Mouse (Mus musculus): Measurements from ENCODE around the gene Nfib.
A peak's percentile ranks its signal among the peaks of the same experiment; 100 is the strongest.

The Nfib gene

DNA sequence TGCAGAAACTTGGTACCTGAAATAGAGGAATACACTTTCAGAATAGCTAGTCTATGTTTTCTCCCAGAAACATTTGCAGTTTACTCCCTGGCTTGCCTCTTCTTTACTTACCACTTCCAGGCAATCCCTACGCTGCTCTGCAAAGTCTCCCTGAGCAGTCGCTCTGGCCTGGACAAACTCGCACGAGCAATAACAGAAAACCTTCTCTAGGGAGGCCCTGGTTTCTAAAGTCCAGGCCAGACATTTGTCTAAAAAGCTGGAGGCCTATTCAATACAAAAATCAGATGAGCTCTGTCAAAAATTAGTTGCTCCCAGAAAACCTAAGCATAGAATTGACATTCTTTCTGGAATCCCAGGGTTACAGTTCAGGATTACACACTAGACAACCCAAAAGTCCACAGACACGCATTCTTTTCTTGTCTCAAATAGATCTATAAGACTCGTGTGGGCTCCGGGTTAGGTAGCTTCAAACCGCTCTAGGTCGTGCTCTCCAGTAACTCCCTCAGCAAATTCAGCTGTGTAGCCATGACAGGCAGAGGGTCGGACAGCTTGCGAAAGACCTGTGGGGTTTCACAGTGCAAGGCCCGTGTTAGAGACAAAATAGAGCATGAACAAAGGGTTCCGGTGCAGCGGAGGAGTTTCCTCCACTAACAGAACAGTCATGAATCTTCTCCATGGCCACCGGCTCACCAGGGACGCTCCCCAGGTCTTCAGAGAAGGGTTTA lies 118.2 kb downstream of the Nfib start:
- no peak for DNase-seq

GRCm38 (mm10) chr4:82586637-82587036 lies 118.9 kb downstream of the Nfib start:
- DNase-seq = no peak

GRCm38 (mm10) chr4:82585536-82585935 lies 120.0 kb downstream of the Nfib start:
- no peak for DNase-seq

DNA sequence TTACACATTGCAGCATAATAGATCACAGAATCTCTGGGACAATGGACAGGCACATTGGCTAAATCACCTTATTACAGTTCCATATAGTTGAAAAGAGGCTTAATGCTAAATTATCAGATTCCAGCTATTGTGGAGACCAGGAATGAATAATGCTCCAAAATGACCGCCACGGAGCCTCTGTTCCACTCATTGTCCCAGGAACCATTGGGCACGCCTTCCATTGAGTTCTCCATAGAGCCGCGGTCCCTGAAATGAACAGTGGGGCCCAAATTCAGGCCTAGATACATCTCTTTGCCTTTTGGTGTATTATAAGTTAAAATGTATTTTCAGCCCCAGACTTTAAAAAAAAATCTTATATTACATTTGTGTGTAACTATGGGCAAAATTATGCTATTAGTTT lies 120.5 kb downstream of the Nfib start:
- DNase-seq = no peak

- DNase-seq = no peak
Observed at GRCm38 (mm10) chr4:82584548-82584947, 121.0 kb downstream of the Nfib start.

DNA sequence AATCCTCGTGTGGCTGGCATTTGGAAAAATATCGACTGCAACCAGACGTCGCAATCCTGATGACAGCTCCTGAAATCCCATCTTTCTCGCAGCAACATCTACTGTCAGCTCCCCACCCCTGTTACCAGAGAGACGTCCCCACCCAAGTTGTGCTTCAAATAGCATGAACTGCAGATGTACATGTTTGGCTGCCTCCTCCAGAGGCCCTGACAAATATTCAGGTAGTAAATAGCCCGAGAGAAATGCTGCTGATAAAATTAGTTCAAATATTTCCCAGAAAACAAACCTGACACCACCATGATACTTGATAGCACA lies 132.3 kb downstream of the Nfib start:
- no peak for DNase-seq

GRCm38 (mm10) chr4:82572410-82573290 lies 132.9 kb downstream of the Nfib start:
- DNase-seq = no peak

GRCm38 (mm10) chr4:82558816-82559215 lies 146.7 kb downstream of the Nfib start:
- DNase-seq = no peak

GRCm38 (mm10) chr4:82555673-82556171 lies 149.8 kb downstream of the Nfib start:
- DNase-seq = no peak

DNA sequence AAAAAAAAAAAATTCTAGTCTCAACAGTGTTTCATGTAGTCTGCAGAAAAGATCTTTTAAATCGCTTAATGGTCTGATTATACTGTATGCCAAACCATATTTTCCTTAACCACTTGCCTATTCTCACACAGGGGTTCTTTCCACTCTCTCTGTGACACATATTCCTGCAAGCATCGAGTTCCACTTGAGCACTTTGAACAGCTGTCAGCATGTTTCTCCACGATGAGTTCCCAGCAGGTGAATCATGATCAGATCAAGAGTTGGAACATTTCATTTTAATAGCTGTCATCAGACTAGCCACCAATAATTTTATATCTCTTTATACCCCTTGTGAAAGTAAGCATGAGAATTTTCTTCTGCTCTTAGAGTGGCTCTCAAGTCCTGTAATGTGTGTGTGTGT lies 151.9 kb downstream of the Nfib start:
- no peak for DNase-seq

DNA sequence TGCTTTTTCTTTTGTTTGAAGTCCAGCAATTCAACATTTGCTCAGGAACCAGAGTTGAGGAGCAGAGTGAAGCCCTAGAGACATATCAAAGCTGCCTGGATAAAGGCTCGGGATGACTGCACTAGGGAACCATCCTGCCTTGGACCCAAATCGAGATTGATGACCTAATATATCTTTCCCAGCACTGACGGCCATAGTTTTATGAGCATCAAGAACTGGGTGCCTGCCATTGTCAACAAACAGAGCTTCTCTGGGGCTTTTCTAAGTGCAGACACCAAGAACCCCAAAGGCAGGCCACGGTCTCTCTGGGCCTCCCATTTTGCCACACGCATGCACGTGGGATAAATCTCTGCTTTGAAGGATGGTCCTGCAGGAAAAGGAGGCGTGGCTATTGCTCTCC lies 153.3 kb downstream of the Nfib start:
- no peak for DNase-seq

- no peak for DNase-seq
Observed at GRCm38 (mm10) chr4:82549762-82550380, 155.7 kb downstream of the Nfib start.

- DNase-seq = no peak
Observed at GRCm38 (mm10) chr4:82548247-82548646, 157.3 kb downstream of the Nfib start.

GRCm38 (mm10) chr4:82543936-82544335 lies 161.6 kb downstream of the Nfib start:
- DNase-seq = no peak

GRCm38 (mm10) chr4:82543398-82543740 lies 162.2 kb downstream of the Nfib start:
- no peak for DNase-seq

DNA sequence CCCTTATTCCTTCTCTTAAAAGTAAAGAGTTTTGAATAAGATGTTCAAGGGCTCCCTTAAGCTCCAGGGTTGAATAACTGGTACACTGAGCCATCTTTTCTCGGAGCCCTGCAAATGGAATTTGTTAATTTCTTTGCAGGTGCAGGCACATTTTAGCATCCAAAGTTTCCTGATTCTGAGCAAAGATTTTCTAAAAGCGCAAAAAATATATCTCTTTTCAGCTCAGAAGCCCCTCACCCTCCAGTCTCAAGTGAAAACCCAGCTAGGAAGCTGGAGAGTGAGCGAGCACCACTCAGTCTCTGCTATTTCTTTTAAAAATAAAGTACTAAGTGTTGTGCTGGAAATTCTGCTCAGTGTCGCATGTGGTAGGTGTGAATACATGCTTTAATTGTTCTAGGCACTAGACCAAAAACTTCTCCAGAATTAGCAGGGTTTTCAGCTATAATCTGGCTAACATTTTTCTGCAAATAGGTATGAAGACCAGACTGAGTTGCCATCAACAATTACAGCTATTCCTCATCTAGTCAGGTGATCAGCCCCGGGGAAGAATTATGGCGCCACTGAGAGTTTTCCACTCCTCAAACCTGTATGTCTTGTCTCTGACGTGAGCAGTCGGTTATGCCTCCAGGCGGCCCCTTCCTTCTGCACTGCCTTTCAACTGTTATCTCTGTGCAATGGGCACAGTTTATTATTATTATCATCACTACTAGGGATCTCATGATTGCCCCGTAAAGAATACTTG lies 162.7 kb downstream of the Nfib start:
- DNase-seq = no peak

GRCm38 (mm10) chr4:82541894-82542510 lies 163.5 kb downstream of the Nfib start:
- peak; percentile 92 for DNase-seq

- no peak for DNase-seq
Observed at GRCm38 (mm10) chr4:82540466-82540990, 165.0 kb downstream of the Nfib start.

GRCm38 (mm10) chr4:82540048-82540410 lies 165.5 kb downstream of the Nfib start:
- DNase-seq = no peak

DNA sequence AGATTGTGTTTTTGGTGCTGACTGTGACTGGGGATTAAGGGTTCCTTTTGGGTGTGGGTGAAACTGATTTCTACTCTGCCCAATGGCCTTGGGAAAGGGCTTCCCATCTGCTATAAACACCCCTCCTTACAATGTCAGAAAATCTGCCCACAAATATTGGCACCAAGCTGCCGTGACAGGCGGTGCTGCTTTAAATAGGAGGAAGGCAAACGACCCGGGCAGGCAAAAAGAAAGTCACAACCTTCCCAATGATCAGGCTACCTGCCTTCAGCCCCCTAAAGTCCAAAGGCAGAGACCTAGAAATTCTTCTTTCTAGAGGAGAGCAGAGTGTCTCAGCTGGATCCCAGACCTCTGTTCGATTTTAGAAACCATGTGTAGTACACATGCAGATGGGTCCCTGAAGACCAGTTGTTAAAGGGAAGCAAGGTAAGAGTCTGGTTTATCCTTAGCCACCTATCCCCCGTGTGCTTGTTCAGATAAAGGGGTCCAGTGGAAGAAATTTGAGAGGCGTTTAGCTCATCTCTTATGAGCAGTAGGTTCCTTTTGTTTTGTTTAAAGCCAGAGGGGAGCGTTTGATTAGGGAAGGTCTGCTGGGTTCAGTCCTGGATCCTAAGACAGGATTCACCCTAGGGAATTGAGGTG lies 166.0 kb downstream of the Nfib start:
- no peak for DNase-seq

DNA sequence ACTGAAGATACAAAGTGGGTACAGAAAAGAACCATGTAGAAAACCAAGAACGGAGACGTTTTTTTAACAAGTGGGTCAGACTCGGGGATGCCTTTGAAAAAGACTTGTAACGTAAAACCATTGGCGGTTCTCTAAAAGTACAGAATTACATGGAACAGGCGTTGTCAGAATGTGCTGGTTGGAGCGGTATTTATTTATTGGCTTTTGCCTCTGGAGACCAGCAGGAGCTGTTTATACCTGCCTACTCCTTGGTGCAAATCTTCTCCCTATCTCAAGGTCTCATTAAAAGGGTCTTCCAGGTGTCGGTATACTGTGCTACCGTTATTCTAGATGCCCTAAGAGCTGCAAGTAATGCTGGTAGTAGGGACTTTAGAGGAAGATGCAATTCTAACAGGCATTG lies 166.7 kb downstream of the Nfib start:
- DNase-seq = no peak
